In the genomic region with DNA sequence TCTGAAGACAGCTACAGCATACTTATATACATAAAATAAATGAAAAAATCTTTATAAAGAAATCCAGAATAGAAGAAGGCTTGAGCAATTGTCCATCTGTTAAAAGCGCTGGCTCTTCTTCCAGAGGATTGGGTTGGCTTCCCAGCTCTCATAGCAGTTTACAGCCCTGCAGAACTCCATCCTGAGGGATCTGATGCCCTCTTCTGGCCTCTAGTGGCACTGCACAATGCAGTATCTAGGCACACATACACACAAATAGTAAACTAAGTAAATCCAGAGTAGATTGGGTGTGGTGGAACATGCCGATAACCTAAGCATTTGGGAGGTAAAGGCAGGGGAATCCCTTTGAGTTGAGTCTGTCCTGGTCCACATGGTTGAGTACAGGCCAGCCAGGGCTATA, we compare ENCODE assay signal across 8 mouse cellular contexts. TPM values are rescaled to one million over a fixed set of nuclear protein-coding genes. Genes with fewer than 3 reads are reported as not detected.
DNase-seq lines count a peak whose midpoint lies in the region; ATAC-seq and TF ChIP-seq lines count a peak whose summit lies in the region.

No protein-coding gene starts in this region.

- no peaks in the 10 kb centered on the region for H3K4me1 ChIP-seq in cortical plate, adult 2 months (ENCODE audit: control insufficient read depth, insufficient read depth, low read length)

- TF ChIP-seq CTCF in gastrocnemius, adult 2 months (IDR thresholded peaks at IDR 0.05): peak; percentile 92
- peak; percentile 50 for TF ChIP-seq CTCF in cortical plate, adult 2 months (IDR thresholded peaks at IDR 0.05; ENCODE audit: extremely low read depth, insufficient read depth, low read length)

- TF ChIP-seq POLR2A in cortical plate, adult 2 months (IDR thresholded peaks at IDR 0.05; ENCODE audit: extremely low read depth, insufficient read depth, low read length): no peak

- ATAC-seq in neutrophil, adult 5-6 weeks (ENCODE audit: extremely low read depth, insufficient number of reproducible peaks, low FRiP score, poor library complexity, severe bottlenecking): peak; percentile 69; the same call in 1 of the 2 replicates

- H3K4me3 ChIP-seq in gastrocnemius, adult 2 months: no peak overlapping the region
- H3K4me3 ChIP-seq in cortical plate, adult 2 months (ENCODE audit: insufficient read depth, low read length): no peak overlapping the region

- DNase-seq in gastrocnemius, adult 2 months: peak; percentile 52
- DNase-seq in gastrocnemius, postnatal 4 days (ENCODE audit: low spot score in 2 of 2): no peak
- peak; percentile 28 for DNase-seq in right cerebral cortex, postnatal 4 days
- DNase-seq in right cerebral cortex, postnatal 14 days: no peak
- DNase-seq in kidney, postnatal 14 days: peak; percentile 34
- DNase-seq in right cerebral cortex, postnatal 25 days: no peak

- no peak overlapping the region for H3K27ac ChIP-seq in gastrocnemius, adult 2 months
- no peak overlapping the region for H3K27ac ChIP-seq in cortical plate, adult 2 months (ENCODE audit: insufficient read depth, low read length)

- intact Hi-C loops in gastrocnemius, adult 2 months (cut with DNase I): loop anchor here (1.0 kb wide), 1 partner anchor 119 kb away; no protein-coding TSS in a partner anchor

RNA-seq across cellular contexts. Expression of a gene that starts 8.0 kb away (rescaled TPM):
- total RNA-seq in gastrocnemius, adult 2 months (2021): under 1 TPM; 0.25 to 0.38 TPM
- 10 to 100 TPM; 21.1 to 23.3 TPM for total RNA-seq in gastrocnemius, postnatal 4 days (2021)
- polyA plus RNA-seq in cortical plate, adult 2 months (2012; rRNA removed): 1.9 and 2.8 TPM in 2 replicates
- total RNA-seq in neutrophil, adult 5-6 weeks (2017): 3.8 and 5.0 TPM in 2 replicates

RNA-seq across cellular contexts. Expression of a gene that starts 56.5 kb away (rescaled TPM):
- 1 to 10 TPM; 3.3 to 6.2 TPM for total RNA-seq in gastrocnemius, adult 2 months (2021)
- 10 to 100 TPM; 20.5 to 22.9 TPM for total RNA-seq in gastrocnemius, postnatal 4 days (2021)
- polyA plus RNA-seq in cortical plate, adult 2 months (2012; rRNA removed): 3.4 and 3.6 TPM in 2 replicates
- total RNA-seq in neutrophil, adult 5-6 weeks (2017): 34.7 and 35.5 TPM in 2 replicates

RNA-seq across cellular contexts. Expression of a gene that starts 57.1 kb away (rescaled TPM):
- total RNA-seq in gastrocnemius, adult 2 months (2021): not detected
- total RNA-seq in gastrocnemius, postnatal 4 days (2021): under 1 TPM; 0.29 to 0.52 TPM
- 58.0 and 63.1 TPM in 2 replicates for polyA plus RNA-seq in cortical plate, adult 2 months (2012; rRNA removed)
- total RNA-seq in neutrophil, adult 5-6 weeks (2017): 0.23 and 0.25 TPM in 2 replicates

Comparison
In these comparisons a context has a peak if more than half of its experiments do, and no peak if none do; other contexts are left out.
1. DNase-seq: peak in gastrocnemius, adult 2 months (single experiment), right cerebral cortex, postnatal 4 days (single experiment) and kidney, postnatal 14 days (single experiment); none in gastrocnemius, postnatal 4 days (0 of 2), right cerebral cortex, postnatal 14 days (single experiment) and right cerebral cortex, postnatal 25 days (single experiment).